Mouse (Mus musculus): ENCODE data around the gene Cacna1d.

Cacna1d gene

DNA sequence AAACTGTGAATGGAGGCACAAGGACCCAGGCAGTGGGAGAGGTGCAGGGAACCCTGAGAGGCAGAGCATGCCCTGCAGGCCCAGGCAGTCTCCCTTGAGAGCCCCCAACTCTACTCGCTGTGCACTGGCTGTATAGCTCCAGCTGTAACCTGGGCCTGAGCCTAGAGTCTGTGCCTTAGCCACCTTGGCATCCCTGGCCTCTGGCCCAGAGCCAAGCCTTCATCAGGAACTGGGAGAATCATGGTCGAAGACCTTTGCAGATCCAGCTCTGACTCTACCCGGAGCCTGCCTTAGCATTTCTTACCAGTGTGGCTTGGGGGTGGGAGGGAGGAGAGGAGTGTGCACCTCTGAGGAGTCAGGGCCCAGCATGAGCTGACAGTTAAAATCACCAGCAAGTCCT lies 322.4 kb downstream of the Cacna1d start:
- DNase-seq (ENCODE audit: low read depth, low spot score) = no peak

DNA sequence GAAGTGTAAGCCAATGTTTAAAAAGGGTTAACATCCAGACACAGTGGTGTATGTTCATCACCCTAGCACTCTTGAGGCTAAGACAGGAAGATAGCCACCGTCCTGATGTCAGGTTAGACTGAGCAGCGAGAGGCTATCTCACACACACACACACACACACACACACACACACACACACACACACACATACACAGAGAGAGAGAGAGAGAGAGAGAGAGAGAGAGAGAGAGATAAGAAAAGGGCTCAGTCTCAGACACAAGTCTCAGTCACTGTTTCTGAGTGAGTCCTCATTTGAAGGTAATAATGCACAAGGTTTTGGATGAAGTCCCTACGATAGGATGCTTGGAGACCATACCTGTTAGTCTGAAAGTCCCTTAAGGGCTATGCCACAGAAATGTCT lies 322.9 kb downstream of the Cacna1d start:
- DNase-seq (ENCODE audit: low read depth, low spot score) = no peak

DNA sequence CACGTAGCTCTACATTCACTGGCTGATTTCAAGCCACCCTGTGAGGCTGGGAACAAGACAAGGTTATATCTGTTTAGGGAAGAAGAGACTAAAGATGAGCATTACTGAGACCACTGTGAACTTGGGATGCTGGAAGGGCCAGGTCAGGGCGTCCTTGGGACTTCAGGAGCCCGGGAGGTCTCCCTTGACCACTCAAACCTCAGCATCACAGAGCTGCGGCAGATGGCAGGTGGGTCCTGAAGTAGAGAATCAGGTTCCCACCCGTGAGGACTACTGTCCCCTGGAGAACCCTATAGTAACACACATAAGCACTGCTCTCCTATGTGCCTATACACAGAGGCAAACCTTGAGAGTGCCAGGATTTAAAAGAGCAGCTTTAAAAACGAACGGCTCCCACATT lies 323.6 kb downstream of the Cacna1d start:
- DNase-seq (ENCODE audit: low read depth, low spot score) = no peak

DNA sequence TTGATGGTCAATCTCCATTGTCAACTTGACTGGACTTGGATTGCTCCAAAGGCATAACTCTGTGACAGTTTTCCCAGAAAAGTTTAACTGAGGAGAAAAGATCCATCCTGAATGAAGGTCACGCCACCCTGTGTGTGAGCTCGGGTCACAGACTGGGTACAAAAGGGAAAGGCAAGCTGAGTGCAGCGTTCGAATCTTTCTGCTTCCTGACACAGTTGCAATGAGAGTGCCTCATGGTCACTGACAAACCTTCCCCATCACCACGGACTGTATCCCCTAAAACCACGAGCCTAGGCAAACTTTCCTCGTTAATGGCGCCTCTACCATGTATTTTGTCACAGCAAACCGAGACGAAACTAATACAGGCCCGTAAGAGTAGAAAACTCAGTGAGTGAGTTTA lies 325.2 kb downstream of the Cacna1d start:
- no peak for DNase-seq (ENCODE audit: low read depth, low spot score)

DNA sequence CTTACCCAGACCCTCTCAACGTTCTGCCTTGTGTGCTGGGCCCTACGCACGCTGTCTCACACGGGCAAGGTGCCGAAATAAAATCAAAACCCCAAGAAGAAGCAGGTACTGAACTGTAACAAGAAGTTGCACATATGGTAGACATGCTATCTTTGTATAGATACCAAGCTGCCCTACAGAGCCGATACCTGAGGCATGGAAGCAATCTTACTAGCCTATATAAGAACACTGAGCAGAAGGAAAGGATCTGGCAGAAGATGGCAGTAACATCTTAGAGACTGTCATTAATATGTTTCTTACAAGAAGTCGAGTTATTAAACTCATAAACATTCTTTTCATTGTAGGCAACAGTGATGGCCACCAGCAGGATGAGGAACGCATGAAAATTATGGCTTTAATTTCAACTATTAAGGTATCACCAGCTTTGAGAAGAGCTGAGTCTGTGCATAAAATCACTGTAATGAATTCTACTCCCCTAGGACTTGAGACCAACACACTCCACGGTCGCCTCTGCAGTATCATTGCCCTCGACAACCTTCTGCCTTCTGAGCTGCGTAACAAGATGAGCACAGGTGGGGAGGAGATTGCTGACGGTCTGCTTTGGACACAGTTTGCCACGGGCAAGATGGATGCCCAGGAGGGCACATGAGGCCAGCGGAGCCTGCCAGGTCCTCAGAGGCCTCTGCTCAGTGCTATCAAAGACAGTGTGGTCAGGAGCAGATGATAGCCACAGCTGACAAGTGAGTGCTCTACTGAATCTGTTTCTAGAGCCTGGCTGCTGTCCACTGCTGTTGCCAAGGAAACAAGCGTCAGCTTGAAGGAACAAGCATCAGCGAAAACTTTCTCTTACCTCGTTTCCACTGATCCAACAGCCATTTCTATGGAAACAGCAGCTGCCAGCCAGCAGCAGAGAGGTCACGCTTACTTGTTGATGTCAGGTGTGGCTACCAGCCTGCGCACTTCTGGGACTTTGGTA lies 327.2 kb downstream of the Cacna1d start:
- DNase-seq (ENCODE audit: low read depth, low spot score) = no peak

DNA sequence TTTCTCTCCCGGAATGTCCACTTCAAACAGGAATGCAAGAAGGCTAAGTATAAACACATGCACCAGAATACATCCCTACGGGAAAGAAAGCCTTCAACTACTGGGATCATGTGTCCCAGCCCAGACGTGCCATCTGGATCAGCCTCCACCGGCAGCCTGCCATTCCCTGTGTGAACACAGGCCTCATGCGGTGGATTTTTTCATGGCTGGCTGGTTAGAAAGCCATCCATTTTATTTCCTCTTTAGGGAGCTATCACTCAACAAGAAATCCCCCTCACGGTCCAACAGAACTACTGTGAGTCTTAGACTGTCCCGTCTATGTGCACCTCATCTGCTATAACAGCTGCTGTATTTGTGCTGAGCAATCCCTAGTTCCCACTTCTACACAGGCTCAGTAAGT lies 343.5 kb downstream of the Cacna1d start:
- peak; percentile 37 for DNase-seq (ENCODE audit: low read depth, low spot score)

DNA sequence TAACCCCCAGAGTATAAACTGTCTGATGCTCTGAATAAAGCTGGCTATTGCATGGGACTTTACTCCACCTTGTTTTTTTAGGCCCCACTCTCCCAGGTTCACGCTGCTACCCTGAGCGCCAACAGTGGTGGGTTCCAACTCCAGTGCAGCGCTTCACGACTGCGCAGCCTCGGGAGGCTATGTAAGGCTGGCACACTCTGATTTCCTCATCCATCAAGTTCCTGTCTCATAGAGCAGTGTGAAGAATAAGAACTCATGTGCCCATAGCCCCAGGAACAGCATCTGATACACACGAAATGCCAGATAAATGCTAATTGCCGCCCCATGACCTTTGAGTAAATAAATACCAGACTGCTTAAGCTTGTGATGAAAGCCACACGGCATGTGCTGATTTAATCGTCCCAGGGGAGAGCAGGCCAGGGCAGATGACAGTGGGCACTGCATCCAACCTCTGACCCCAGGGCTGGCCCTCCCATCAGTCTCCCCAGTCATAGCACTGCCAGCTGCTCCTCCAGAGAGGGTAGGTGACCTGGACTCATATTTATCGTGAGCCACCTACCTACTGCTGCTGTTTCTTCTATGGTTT lies 352.8 kb downstream of the Cacna1d start:
- peak; percentile 43 for DNase-seq (ENCODE audit: low read depth, low spot score)

DNA sequence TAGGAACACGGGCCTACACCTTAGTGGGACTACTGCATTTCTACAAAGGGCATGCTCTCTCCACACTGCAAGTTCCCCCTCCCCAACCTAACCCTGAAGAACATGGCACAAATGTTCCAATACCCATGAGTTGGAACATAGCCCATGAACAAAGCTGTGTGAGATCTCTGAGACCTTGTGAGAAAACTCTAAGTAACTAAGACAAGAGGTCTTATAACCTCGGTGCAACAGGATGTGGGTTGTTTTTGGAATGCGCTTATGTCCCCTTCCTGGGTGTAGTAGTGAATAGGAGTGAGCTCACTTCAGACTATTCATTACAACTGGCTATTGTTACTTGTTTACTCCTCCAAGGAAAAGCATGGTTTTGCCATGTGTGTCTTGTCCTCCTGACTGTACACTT lies 353.3 kb downstream of the Cacna1d start:
- no peak for DNase-seq (ENCODE audit: low read depth, low spot score)

DNA sequence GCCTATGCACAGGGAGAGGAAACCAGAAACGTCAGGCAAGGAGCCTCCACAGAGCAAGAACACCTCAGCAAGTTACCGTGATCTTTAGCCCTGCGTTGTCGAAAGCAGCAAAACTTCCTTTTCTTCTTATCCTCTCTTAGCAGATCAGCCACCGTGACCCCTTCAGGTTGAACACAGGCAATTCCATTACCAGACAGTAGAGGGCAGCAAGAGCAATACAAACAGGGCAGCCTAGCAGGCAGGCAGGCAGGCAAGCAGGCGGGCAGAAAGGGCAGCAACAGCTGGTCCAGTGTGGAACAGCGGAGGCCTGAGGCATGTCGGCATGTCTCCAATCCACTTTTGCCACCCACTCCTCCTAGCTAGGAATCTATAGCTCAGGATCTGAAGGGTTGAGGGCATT lies 354.3 kb downstream of the Cacna1d start:
- peak; percentile 89 for DNase-seq (ENCODE audit: low read depth, low spot score)

DNA sequence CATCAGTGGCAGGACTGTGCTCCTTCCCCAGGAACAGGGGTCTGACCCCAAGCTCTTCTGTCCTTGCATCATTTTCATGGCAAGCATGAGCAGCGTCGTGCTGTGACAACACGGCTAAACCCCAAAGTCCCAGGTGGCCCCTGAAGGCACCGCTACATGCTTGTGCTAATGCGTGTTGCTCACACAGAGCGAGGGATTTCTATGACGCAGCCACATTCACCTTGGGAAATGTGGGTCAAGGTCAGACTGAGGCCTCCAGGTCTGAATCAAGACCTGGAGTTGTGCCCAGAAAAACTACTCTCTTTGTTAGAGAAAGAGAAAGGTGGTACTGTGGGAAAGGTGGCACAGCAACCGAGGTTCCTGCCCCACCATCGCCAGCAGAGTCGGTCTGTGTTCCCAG lies 355.9 kb downstream of the Cacna1d start:
- no peak for DNase-seq (ENCODE audit: low read depth, low spot score)

DNA sequence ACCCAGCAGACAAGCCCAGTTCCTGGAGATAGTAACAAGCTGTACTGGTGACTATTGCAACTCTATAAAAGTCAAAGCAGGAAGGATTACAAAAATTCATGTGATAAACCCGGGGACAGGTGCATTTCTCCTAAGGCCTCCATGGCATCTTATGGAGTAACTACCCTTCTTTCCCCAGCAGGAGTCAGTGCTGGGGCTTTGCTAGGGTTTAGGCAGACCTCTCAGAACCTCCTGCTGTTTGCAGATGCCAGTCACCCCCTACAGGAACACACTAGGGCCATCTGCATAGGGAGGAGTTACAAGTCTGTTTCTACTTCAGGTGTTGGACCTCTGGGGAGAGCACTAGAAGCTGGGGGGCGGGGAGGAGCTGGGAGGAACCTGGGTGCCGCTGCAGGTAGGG lies 357.6 kb downstream of the Cacna1d start:
- DNase-seq (ENCODE audit: low read depth, low spot score) = no peak

DNA sequence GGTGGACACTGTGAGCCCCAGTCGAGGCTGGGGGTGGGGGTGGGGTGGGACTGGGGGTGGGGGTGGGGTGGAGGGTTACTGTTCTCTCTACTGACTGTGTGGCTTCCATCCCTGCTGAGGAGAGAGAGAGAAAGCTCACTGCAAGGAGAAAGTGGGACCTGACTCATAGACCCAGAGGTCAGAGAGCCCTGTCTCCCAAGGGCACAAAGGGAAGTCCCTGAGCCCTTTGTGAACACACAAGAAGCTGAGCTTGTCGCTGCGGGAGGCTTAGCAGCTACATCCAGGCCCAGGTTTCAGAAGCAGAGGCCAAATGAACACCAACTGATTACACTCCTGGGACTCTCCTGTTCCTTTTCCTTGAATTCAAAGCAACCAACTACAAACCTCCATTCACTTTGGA lies 360.0 kb downstream of the Cacna1d start:
- no peak for DNase-seq (ENCODE audit: low read depth, low spot score)

DNA sequence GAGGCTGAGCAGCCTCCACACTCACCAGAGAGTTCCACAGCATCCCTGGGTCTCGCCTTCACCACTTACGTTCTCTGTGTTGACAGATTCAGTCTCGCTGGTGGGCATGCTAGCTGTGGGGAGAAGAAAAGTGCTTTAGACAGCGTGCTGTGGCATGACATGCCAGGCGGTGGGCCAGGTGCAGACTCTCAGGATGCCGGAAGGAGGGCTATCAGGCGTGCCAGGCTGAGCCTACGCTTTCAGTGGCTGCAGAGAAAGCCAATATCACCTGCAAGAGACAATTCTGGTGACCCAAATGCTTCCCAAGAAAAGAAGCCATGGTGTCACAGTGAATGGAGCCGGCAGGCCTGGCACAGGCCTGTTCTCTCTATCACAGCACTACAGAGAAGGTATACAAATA lies 361.2 kb downstream of the Cacna1d start:
- no peak for DNase-seq (ENCODE audit: low read depth, low spot score)

DNA sequence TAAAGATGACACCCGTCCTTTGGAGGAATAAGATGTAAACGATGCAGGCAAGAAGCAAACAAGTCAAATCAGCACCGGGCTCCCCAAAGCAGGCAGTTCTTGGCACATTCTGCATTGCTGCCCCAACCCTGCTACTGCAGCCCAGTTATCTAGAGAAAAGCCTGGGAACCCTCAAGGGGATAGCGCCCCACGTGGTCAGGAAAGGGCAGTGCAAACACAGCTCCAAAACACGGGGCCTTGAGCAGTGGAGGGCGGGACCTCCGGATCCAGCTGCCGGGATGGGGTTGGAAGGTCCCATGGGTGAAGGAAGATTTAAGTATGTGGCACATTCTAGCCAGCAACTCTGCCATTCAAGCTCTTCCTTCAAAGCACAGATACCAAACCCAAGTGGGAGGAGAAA lies 361.9 kb downstream of the Cacna1d start:
- peak; percentile 24 for DNase-seq (ENCODE audit: low read depth, low spot score)

DNA sequence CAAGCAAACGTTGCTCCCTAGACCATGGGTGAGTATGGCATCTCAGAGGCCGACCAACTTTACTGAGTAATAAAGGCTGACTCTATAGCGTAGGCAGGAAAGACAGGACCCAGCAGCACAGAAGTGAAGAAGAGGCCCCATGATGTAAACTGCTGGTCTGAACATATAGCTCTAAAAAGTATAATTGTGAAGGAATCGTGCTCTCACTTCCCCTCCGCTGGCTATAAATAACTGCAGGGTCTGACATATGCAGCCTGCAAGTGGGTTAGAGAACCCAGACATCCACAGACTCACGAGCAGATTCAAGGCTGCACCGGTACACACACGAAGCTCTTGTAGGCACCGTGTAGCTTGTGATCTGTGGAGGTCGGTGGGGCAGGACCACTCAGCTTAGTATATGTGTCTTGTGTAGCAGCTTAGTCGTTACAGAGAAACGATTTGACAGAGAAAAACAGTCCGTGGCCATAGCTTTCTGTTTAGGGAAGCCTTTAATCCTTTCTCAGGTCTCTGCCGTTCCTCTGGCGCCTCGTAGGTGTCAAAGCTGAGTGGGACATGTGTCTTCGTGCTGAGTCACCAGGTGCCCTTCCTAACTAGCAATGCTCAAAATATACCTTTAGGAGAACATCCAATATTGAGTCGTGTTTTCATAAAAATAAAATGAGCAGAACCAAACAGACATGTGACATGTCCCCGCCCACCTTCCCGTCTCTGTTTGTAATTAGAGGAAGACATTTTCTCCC lies 366.1 kb downstream of the Cacna1d start:
- DNase-seq (ENCODE audit: low read depth, low spot score) = no peak

DNA sequence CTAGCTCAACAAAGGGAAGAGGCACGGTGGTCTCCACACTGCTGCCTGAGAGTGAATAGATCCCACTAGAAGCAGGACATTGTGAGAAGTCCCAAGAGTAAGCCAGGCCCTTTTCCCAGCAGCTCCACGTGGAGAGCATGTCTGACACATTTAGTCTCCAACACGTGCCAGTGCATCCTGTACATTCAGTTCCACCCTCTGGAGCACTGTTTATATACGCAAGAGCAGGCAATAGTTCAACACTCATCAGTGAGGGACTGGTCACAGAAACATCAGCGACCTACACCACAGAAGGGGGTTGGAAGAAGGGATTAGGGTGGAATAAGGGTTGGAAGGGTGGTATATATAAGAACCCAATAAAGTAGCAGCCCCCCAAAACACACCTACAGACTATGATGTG lies 371.2 kb downstream of the Cacna1d start:
- DNase-seq (ENCODE audit: low read depth, low spot score) = no peak

DNA sequence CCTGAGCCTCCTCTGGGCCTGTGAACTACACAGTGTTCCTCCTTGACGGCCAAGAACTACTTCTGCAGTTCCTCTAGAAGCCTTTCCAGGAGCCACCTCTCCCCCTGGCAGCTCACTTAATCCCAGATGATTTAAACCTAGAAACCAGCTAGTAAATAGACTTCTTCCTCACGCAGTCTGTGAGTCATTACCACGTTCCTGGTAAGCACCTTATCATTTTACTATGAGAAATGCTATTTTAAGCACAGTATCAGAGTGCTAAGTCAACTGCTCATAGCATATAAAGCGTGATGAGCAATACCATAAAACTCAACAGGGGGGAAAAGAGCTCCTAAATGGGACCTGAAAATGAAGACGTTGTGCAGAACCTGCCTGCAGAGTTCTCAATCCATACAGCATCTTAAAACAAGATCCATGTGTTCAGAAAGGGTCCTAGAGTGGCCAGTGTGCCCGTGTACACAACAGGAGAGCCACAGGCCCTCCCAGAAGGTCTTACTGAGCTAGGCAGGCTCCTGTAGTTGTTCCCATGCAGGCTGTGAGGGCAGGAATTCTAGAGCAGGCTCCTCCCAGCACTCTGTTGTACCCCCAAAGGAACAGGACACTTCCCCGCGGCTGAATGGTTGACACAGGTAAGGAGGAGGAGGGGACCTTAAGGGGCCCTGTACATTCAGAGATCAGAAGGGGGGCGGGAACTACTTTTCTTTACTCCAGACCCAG lies 377.7 kb downstream of the Cacna1d start:
- no peak for DNase-seq (ENCODE audit: low read depth, low spot score)

DNA sequence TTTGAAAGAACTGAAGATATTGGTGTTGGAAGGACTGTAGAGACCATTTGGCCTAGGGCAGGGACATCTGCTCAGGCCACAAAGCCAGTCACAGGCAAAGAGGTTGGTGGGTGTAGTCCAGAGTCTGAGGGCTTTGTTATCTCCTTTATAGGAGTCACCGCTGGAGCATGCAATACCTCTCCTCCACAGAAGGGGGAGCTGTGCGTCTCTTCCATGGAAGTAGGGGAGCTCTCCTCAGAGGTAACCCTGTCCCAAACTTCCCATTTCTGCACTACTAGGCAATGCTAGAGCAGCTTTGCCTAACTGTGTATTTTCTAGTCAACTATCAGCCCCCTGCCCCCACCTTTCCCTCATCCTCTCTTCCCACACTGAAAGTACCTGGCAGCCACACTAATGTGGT lies 382.2 kb downstream of the Cacna1d start:
- DNase-seq (ENCODE audit: low read depth, low spot score) = peak; percentile 21

DNA sequence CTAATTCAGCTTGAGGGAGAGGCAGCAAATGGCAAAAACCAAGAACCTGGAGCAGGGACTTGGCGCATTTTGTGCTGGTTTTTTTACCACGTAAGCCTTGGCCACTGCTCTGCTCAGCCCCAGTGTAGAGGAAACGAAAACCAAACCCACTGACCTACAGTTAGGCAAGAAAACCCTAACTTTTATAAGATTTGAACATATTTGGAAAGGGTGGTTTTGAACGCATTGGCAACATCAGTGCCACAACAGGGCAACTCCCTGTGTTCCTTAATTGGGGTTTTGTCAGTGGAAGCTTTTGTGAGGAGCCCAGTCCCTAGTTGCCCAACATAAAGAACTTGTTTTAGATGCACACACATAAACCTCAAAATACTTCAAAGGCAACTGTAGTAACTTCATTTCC lies 384.7 kb downstream of the Cacna1d start:
- DNase-seq (ENCODE audit: low read depth, low spot score) = no peak

DNA sequence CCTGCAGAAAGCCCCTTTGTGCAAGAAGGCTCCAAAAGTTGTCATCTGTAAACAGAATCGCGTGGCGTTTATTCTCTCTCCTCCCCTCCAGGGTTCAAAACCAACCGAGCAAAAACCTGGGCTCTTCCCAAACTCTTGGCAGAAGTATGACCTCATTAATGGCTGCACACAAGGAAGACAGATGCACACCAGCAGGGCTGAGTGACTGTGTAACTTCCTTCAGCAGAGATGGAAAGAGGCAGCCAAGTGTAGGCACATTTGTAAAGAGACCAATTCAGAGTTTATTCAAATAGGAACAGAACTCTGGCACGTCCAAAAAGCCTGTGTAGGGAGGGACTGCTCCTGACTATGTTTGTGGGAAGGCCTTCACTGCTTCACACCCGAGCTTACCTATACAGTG lies 385.7 kb downstream of the Cacna1d start:
- no peak for DNase-seq (ENCODE audit: low read depth, low spot score)

DNA sequence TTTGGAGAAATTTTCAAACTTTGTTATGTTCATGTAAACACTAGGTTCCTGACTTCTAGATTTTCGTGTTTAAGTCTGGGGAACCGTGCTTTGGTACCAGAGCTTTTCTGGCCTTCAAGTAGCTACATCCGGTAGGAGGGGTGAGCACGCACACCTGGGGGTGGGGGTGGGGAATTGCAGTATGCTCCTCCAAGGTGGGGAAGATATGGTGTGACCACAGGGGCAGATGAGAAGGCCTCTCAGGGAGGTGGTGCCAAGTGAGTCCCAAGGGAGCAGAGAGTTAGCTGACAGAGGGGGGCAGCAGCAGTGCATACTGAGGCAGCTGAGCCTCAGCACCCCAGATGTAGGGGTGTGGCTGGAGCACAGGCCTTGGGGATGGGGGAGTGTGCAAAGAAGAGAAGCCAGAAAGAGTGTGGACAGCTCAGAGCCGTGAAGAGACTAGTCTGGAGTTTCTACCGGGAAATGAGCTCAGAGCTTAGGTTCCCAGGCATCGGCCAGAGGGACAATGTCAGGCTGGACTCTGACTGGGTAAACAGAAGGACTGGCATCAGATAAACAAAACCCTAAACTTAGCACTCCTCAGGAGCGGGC lies 387.2 kb downstream of the Cacna1d start:
- no peak for DNase-seq (ENCODE audit: low read depth, low spot score)

DNA sequence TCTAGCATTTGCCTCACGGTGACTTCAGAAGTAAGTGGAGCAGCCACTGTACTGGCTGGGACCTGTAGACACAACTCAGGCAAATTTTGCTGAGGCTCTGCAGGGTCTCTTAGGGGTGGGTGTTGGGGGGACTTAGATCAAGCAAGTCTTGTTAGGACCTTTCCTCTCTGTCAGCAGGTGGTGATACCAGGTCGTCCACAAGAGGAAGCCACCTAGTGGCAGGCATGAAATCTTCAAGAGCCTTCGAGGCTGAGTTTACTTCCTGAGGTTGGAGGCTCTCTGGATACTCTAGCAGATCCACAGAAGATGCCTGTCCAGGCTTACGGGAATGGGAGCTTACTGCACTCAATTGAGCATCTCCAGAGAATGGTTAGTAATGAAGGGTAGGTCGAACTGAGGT lies 394.0 kb downstream of the Cacna1d start:
- DNase-seq (ENCODE audit: low read depth, low spot score) = no peak
